Mouse (Mus musculus) lung, postnatal 36 days (tissue): ENCODE results near the gene Sycn.
A peak's percentile ranks its signal among the peaks of the same experiment; 100 is the strongest.

ENCODE experiments used
- DNase-seq: peaks from one replicate; pipeline ENCODE4 v3.0.0; 2022; ENCODE audit warnings: mixed read lengths

Sycn gene

GRCm38 (mm10) chr7:28586663-28587411 is 46.2 kb downstream of the Sycn start:
- DNase-seq: peak; percentile 72

- DNase-seq: no peak
These were observed 47.0 kb downstream of the Sycn start for GRCm38 (mm10) chr7:28587644-28588043.
